Mouse (Mus musculus) lung, embryonic 14.5 days (tissue): ENCODE results near the gene Cdyl2. TPM values are rescaled to one million over a fixed set of nuclear protein-coding genes. Genes with fewer than 3 reads are reported as not detected.

Experiments used
- ATAC-seq: fragments of 200-750 bp; cut with Nextera tagmentation; 2 replicates; pipeline ENCODE4 v1.8.0; 2017; ENCODE audit warnings: mild to moderate bottlenecking, moderate TSS enrichment, moderate library complexity; ENCODE audit not compliant: insufficient read depth
- DNase-seq: peaks from one replicate; pipeline ENCODE4 v3.0.0-alpha.2; 2015
- H3K27ac ChIP-seq: fragments of 300-500 bp; sonication (generic); 2 replicates; pipeline ENCODE4 v1.5.1; 2014; ENCODE audit warnings: low read depth, mild to moderate bottlenecking, moderate library complexity
- H3K27me3 ChIP-seq: fragments of 300-500 bp; sonication (generic); 2 replicates; pipeline ENCODE4 v1.6.1; 2014; ENCODE audit warnings: low read length, control low read depth; ENCODE audit not compliant: insufficient read depth
- H3K36me3 ChIP-seq: fragments of 300-500 bp; sonication (generic); 2 replicates; pipeline ENCODE4 v1.6.1; 2014; ENCODE audit warnings: control low read depth; ENCODE audit not compliant: insufficient read depth
- H3K4me1 ChIP-seq: fragments of 300-500 bp; sonication (generic); 2 replicates; pipeline ENCODE4 v1.6.1; 2014; ENCODE audit warnings: antibody characterized with exemption, control low read depth; ENCODE audit not compliant: insufficient read depth
- H3K4me2 ChIP-seq: fragments of 300-500 bp; sonication (generic); 2 replicates; pipeline ENCODE4 v1.6.1; 2014; ENCODE audit warnings: mild to moderate bottlenecking
- H3K4me3 ChIP-seq: fragments of 300-500 bp; sonication (generic); 2 replicates; pipeline ENCODE4 v1.5.1; 2014; ENCODE audit warnings: low read depth, low read length
- H3K9ac ChIP-seq: fragments of 300-500 bp; sonication (generic); 2 replicates; pipeline ENCODE4 v1.6.1; 2014
- H3K9me3 ChIP-seq: fragments of 300-500 bp; sonication (generic); 2 replicates; pipeline ENCODE4 v1.6.1; 2016; ENCODE audit warnings: low read depth, low read length, control low read depth
- CTCF ChIP-seq: IDR thresholded peaks from 2 replicates; pipeline ENCODE4 v1.5.1; 2016; ENCODE audit warnings: antibody characterized with exemption, low read depth
- WGBS: fragments of 180-500 bp; shearing (Covaris S2); extraction: QIAGEN DNeasy Blood & Tissue Kit; methylation state at CpG from one replicate; pipeline ENCODE4 v1.1.7; 2014; 5-methylcytosine and 5-hydroxymethylcytosine counted together
- polyA plus RNA-seq: library from polyadenylated mRNA; unstranded; fragments of >200 nt; fragmentation: Nextera tagmentation; extraction: Ambion mirVana; gene quantifications from 2 replicates; pipeline ENCODE4 v1.2.1, GENCODE M21; 2014

The Cdyl2 gene
- polyA plus RNA-seq, 1 experiment from 2014 or later = 8.7 TPM

GRCm38 (mm10) chr8:116635972-116636371, 96.8 kb downstream of the Cdyl2 start:
- no peak overlapping the region for H3K4me3 ChIP-seq
- H3K9me3 ChIP-seq = no peaks in the 10 kb centered on the region
- ATAC-seq (no peak), DNase-seq (no peak)
- H3K36me3 ChIP-seq = no peaks in the 10 kb centered on the region
- no peak overlapping the region for H3K27ac ChIP-seq
- no peak overlapping the region for H3K9ac ChIP-seq
- no peaks in the 10 kb centered on the region for H3K27me3 ChIP-seq
- WGBS = 83% methylated on average over 8 of the region's 8 CpGs
- no peaks in the 10 kb centered on the region for H3K4me1 ChIP-seq
- H3K4me2 ChIP-seq = no peak overlapping the region
- TF ChIP-seq CTCF = no peak

GRCm38 (mm10) chr8:116635261-116635660, 97.5 kb downstream of the Cdyl2 start:
- Histone ChIP-seq H3K27ac (no peak overlapping the region), H3K4me2 (no peak overlapping the region), H3K4me1 (no peaks in the 10 kb centered on the region), H3K4me3 (no peak overlapping the region), H3K9ac (no peak overlapping the region), H3K27me3 (no peaks in the 10 kb centered on the region), H3K9me3 (no peaks in the 10 kb centered on the region), H3K36me3 (no peaks in the 10 kb centered on the region)
- TF ChIP-seq CTCF = no peak
- ATAC-seq (no peak), DNase-seq (no peak)
- 82% methylated on average over 13 of the region's 13 CpGs for WGBS

- ATAC-seq = no peak
- no peak for DNase-seq
- Histone ChIP-seq H3K9me3 (no peaks in the 10 kb centered on the region), H3K4me2 (no peak overlapping the region), H3K4me3 (no peak overlapping the region), H3K9ac (no peak overlapping the region), H3K27me3 (no peaks in the 10 kb centered on the region), H3K4me1 (no peaks in the 10 kb centered on the region), H3K27ac (no peak overlapping the region), H3K36me3 (no peaks in the 10 kb centered on the region)
- no peak for TF ChIP-seq CTCF
- WGBS = 89% methylated on average over 4 of the region's 4 CpGs
These were observed 98.4 kb downstream of the Cdyl2 start for GRCm38 (mm10) chr8:116634436-116634835.

- no peak overlapping the region for H3K4me3 ChIP-seq
- no peaks in the 10 kb centered on the region for H3K9me3 ChIP-seq
- WGBS = 63% methylated on average over 10 of the region's 10 CpGs
- no peaks in the 10 kb centered on the region for H3K36me3 ChIP-seq
- no peak for DNase-seq
- no peak overlapping the region for H3K27ac ChIP-seq
- no peaks in the 10 kb centered on the region for H3K4me1 ChIP-seq
- ATAC-seq = no peak
- no peaks in the 10 kb centered on the region for H3K27me3 ChIP-seq
- H3K4me2 ChIP-seq = no peak overlapping the region
- no peak for TF ChIP-seq CTCF
- H3K9ac ChIP-seq = no peak overlapping the region
These were observed 99.2 kb downstream of the Cdyl2 start for GRCm38 (mm10) chr8:116633470-116634150.

GRCm38 (mm10) chr8:116630066-116630465, 102.7 kb downstream of the Cdyl2 start:
- Histone ChIP-seq H3K4me3 (no peak overlapping the region), H3K36me3 (no peaks in the 10 kb centered on the region), H3K9ac (no peak overlapping the region), H3K4me2 (no peak overlapping the region), H3K9me3 (no peaks in the 10 kb centered on the region), H3K4me1 (no peaks in the 10 kb centered on the region), H3K27me3 (no peaks in the 10 kb centered on the region), H3K27ac (no peak overlapping the region)
- ATAC-seq (0 out of 2 replicates have a peak, but pooled peaks have one; percentile 4), DNase-seq (peak; percentile 19)
- 45% methylated on average over 11 of the region's 11 CpGs for WGBS
- no peak for TF ChIP-seq CTCF

GRCm38 (mm10) chr8:116628975-116629374, 103.8 kb downstream of the Cdyl2 start:
- Histone ChIP-seq H3K4me2 (no peak overlapping the region), H3K27me3 (no peaks in the 10 kb centered on the region), H3K27ac (no peak overlapping the region), H3K4me3 (no peak overlapping the region), H3K36me3 (no peaks in the 10 kb centered on the region), H3K4me1 (no peaks in the 10 kb centered on the region), H3K9me3 (no peaks in the 10 kb centered on the region), H3K9ac (no peak overlapping the region)
- 47% methylated on average over 7 of the region's 7 CpGs for WGBS
- TF ChIP-seq CTCF = no peak
- DNase-seq (no peak), ATAC-seq (no peak)

GRCm38 (mm10) chr8:116627854-116628479, 104.8 kb downstream of the Cdyl2 start:
- Histone ChIP-seq H3K36me3 (no peaks in the 10 kb centered on the region), H3K9ac (no peak overlapping the region), H3K4me1 (no peaks in the 10 kb centered on the region), H3K4me3 (no peak overlapping the region), H3K4me2 (no peak overlapping the region), H3K9me3 (no peaks in the 10 kb centered on the region), H3K27ac (no peak overlapping the region), H3K27me3 (no peaks in the 10 kb centered on the region)
- ATAC-seq (no peak), DNase-seq (no peak)
- WGBS = 83% methylated on average over 2 of the region's 2 CpGs
- no peak for TF ChIP-seq CTCF
